Mouse (Mus musculus) adrenal gland, postnatal 14 days (tissue): ENCODE measurements around the gene Psenen. TPM values are rescaled to one million over a fixed set of nuclear protein-coding genes. Genes with fewer than 3 reads are reported as not detected.

Experiments
- DNase-seq: peaks from one replicate; pipeline ENCODE4 v3.0.0; 2021; ENCODE audit warnings: mixed read lengths
- long read RNA-seq, 2 experiments: library from polyadenylated mRNA; stranded (forward); transcript quantifications; one replicate each; pipeline ENCODE4 v2.0.0; 2021
- total RNA-seq: library from RNA; stranded (reverse); gene quantifications from 2 replicates; pipeline ENCODE4 v1.2.3, GENCODE M21; 2021

The Psenen gene
- total RNA-seq = 117 and 125 TPM in 2 replicates
- long read RNA-seq, experiment 1, transcript Psenen-203 (3 exons, 669 nt) = minor isoform, 13 of 87 reads
- long read RNA-seq, experiment 1, transcript Psenen-201 (4 exons, 708 nt) = major isoform, 67 of 87 reads
- long read RNA-seq, experiment 1, partial matches to known transcripts = 0 of 87 reads
- long read RNA-seq, experiment 1, other reads (novel, unspliced or antisense) = 4 of 87 reads
- long read RNA-seq, experiment 2, transcript Psenen-201 (4 exons, 708 nt) = major isoform, 62 of 81 reads
- long read RNA-seq, experiment 2, transcript Psenen-203 (3 exons, 669 nt) = minor isoform, 12 of 81 reads
- long read RNA-seq, experiment 2, partial matches to known transcripts = 2 of 81 reads
- long read RNA-seq, experiment 2, other reads (novel, unspliced or antisense) = 3 of 81 reads

GRCm38 (mm10) chr7:30563117-30563905 lies at the start of gene Psenen, which contains the start of the genes U2af1l4 and Gm49396:
Psenen (minus strand) TSS chr7:30563627.
U2af1l4 (plus strand) TSS chr7:30563301.
Gm49396 (plus strand) TSS chr7:30563344.
- peak; percentile 98 for DNase-seq

DNA sequence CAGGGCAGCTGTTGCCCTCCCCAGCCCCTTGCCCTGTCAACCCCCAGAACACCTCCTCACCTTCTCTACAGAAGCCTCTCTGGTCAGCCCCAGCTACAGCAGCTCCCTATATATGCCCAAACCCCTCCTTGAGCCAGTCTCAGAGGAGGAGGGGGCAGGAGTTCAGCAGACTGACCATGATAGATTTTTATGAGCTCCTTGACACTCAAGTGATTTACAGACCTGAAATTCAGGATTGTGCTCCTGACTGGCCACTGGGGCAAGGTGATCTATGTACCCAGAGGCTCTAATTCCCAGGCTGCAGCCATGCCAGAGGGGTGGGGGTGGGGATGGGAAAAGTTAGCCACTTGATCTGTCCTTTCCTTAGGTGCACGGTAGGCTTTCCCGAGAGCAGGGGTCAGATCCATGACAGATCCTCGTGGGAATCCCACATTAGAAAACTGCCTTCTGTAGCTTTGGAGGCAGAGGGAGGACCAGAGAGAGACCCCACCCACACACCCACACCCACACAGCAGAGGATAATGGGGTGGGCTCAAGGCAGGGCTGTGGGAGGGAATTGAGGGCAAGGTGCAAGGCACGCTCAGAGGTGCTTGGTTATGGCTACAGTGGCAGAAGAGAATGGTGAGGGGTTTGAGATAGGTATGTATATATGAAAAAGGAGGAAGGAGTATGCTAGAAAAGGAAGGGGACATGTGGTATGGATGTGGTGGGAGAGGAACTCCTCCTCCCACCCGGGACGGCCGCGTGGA lies 49.4 kb upstream of the Psenen start, which contains the start of gene Upk1a:
Gene Upk1a, minus strand, starts transcription at position 194 of the 749 bp plus-strand sequence.
- DNase-seq = no peak

- no peak for DNase-seq
Measured at GRCm38 (mm10) chr7:30610043-30610442, 46.6 kb upstream of the Psenen start.

GRCm38 (mm10) chr7:30608476-30608875 lies 45.0 kb upstream of the Psenen start:
- DNase-seq = no peak

DNA sequence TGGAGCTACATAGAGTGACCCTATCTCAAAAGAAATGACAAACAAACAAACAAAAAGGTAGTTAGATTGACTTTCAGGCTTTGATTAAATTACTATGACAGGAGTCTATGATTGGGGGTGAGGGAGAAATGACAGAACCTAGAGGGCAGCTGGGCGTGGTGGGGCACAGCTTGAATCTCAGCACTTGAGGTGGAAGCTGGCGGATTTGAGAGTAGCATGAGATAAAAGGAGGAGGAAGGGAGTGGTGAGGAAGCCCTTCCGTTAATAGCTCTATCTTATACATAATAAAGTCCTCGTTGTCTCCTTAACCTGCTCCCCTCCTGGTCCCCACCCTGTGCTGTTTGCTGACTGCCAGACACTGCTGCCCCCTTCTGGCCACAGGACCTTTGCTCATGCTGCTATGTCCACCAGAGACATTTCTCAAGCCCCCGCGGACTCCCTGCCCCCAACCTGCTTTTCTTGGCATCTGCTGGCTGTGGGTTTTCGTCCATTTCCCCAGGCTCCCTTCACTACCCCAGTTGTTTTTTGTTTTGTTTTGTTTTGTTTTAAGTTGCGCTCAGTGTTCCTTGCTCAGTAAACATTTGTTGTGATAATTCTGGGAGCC lies 44.4 kb upstream of the Psenen start:
- peak; percentile 81 for DNase-seq

- no peak for DNase-seq
Measured at GRCm38 (mm10) chr7:30604944-30605343, 41.5 kb upstream of the Psenen start.

DNA sequence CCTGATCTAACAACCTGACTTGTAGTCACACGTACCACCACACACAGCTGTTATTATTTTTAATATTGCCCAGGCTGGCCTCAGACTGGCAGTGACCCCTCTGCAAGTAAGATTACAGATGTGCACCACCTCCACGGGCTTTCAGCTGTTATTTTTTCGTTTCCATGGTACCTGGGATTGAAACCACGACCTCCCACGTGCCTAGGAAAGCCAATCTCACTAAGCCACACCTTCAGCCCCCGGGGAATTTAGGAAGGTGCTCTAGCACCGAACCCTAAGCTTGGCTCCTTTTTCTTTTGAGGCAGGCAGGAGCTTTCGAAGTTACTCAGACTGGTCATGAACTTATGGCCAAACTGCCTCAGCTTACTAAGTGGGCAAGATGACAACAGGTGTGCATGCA lies 41.0 kb upstream of the Psenen start:
- DNase-seq = no peak

DNA sequence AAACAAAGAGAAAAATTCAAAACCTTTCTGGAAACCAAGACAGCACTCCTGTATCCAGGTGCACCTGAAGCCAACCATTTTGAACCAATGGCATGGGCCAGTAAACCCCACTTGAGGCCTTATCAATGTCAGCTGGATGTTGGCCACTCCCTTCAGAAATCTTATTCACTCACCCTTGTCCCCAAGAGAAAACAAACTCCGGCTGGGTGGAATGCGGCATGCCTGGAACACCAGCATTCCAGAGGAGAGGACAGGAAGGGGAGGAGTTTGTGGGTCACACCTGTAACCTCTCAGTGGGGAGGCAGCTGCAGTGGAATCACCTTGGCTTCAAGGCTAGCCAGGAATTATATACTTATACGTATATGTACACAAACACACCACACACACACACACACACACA lies 39.2 kb upstream of the Psenen start:
- no peak for DNase-seq

GRCm38 (mm10) chr7:30600651-30601050 lies 37.2 kb upstream of the Psenen start:
- no peak for DNase-seq

DNA sequence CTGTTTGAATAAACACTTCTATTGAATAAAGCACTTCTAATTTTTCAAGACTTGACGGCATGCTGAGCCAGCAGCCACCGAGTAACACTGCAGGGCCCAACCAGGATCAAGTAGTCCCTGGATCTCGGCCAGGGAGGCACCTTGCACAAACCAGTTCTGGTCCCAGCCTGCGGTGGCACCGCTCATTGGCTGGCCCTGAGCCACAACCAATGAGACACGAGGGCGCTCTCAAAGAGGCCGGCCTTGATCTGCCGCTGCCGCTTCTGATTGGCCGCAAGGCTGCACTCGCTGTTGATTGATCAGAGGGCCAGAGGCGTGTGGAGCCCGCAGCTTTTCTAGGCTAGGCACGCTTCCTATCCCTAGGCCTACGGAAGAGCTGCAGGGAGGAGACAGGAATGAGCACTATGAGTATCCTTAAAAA lies 36.5 kb upstream of the Psenen start:
- peak; percentile 96 for DNase-seq

DNA sequence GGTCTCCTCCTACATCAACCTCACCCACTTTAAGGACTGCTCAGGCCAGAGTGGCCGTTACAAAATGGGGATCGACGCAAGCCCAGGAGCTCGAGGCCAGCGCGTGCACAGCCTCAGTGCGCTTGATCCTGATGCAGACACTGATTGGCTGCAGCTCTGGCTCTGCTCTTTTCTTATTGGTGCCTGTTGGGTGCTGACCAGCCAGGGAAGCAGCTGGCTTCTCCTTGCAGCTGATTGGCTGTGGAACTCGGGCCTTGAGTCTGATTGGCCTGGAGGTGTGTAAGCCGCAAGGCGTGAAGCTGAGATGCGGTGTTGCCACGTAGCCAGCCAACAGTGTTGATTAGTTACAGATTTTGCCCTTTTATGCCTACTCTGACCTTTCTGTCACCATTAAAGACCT lies 35.4 kb upstream of the Psenen start, which contains the start of gene Zbtb32:
Gene Zbtb32, minus strand, starts transcription at position 124 of the 400 bp plus-strand sequence.
- DNase-seq = no peak

DNA sequence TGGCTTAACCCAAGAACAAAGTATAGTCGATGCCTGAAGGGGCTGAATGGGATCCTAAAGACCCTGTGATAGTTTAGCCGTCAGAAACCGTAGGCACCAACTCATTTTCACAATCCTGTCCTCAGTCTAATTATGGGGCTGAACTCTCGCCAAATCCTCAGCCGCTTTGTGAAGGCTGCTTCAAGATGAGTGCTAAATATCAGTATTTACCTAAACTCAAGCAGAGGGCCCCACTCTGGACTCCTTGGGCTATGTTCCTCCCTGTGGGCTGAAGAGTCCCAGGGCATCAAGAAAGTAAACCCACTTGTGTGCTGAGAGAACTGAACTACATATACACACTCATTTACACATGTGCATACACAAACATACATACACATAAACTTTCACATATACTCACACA lies 33.4 kb upstream of the Psenen start:
- DNase-seq = no peak

DNA sequence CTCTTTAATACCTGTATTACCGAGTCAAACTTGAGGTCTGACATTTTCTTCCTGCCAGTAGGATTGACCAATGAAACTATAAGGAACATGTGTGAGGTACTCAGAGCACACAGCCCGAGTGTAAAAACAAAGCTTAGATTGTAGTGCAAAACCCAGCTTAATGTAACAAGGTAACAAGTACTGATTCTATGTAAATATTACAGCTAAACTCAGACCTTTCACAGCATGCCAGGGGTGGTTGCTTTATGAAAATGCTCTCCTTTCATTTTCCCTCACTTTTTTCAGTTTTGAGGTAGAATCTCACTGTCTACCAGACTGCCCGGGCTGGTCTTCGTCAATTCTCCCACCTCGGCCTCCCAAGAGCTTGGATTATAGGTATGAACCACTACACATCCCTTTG lies 32.7 kb upstream of the Psenen start:
- DNase-seq = no peak

DNA sequence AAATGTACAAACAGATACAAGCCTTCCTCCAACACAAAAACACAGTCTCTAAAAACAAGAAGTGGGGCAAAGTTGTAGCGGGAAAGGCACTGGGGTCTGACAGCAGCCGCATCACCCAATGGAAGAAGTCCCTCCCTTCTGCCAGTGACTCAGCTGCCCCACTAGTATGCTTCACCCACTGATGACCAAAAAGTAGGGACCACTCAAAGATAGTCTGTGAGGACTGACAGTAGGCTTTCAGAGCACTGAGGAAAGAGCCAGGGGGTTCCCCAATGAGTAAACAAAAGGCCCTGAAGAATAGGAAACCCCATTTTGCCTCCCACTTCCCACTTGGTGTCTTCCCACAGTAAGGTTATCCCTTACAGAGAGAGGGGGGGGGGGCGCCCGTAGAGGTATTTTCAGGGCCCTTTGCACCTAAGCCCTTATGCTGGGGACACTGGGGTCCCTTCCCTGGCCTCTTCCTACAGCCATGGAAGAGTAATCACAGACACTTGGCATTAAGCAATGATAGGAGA lies 31.1 kb upstream of the Psenen start:
- DNase-seq = no peak

DNA sequence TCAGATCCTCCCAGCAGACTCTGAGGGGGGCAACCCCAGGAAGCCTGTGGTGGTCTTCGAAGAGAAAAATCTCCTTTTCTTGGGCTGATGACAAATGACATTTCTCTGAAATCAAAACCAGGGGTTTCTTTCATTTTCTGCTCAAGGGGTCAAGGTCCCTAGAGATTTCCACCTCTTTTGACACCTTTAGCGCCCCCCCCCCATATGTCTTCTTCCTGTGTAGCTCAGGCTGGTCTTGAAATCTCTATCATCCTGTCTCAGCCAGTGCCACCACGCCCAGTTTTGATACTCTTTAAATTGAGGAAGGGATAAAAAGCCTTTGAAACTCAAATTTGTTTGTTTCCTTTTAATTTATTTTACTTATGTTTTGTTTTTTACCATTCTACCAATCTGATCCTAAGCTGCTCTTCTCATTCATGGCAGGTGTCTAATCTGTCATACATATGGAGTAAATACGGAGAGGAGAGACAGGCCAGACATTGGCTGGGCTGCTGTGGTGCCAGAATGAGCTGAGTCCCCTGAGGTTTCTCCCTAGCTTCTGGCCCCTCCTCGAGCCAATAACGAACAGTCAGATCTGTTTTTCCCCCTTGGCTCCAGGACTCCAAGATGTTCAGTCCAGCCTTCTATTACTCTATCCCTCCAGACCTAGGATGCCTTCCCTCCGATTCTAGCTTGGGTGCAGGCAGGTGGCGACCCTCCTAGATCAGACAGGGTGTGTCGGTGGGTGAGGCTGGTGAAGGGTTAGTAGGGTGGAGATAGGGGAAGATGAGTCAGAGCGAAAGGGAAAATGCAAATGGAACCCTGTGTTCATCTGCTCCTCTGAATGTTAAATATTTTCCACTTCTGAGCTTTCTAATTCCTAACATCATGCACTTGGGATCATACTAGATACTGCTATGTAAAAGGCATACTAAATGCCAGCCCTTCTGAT lies 30.4 kb upstream of the Psenen start:
- DNase-seq = no peak

DNA sequence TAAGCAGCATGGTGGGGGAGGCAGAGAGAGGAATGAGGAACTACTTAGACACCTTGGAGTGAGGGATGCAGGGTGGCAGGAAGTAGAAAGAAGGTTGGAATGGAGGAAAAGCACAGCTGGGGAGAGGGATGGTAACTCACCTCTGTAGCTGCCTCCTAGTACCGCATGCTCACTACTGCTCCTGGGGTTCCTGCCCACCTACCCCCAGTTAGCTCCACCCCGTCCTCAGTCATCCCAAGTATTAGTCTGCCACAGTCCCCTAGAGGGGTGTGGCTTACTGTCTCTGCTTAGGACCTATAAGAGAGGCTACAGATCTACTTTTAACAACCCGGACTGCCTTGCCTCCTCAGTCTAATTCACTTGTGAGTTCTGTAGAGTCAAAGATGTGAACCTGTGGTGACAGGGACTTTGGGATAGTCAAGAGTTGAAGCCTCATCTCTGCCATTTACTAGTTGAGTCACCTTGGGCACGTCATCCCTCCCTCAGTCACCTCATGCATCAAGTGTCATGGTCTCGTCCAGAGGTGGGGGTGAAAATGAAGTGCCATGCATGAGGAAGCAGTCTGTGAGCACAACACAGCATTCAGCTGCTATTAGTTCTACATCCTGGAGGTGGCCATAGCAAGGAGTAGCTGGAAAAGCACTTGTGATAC lies 29.5 kb upstream of the Psenen start:
- no peak for DNase-seq

DNA sequence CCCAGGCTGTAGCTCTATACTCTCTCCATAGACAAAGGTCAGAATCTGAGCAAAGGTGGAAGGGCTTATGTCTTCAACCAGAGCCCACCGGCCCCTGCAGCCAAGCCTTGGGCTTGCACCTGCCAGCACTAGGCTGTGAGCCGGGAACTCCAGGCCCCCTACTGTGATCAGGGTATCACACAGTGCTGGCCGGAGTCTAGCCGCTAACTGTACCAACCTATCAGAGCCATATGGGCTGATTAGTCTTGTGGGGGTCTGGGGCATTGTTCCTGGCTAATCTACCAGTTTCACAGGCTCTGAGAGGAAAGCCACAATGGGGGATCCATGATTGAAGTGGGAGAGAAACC lies 28.2 kb upstream of the Psenen start:
- no peak for DNase-seq

DNA sequence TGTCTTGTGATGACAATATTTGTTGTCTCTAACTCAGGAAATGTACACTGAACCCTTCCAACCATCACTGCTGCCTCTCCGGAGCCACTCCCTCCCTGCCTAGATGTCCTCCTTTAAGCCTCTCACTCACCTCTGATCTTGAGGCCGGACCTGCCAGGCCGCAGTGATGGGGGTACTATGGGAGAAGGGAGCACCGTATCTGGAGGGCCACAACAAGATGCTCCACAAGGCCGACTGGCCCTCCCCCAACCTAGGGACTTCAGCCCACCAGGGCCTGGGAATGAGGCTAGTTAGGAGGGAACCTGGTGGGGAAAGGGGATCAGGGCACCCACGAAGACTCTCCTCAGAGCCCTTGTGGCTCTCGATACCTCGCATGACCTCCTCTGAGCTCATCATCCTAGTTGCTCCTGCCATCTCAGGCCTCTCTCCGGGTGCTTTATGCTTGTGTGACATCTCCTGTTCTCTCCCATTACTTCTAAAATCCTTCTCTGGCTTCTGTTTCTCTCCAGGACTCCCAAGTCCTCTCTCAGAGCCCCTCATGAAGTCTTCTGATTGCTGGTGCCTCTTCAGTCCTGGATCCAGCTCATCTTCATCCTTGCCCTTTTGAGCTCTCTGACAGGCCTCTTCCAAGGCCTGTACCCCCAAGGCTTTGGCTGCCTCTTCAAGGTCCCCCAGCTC lies 27.6 kb upstream of the Psenen start:
- DNase-seq = no peak
